ENCODE assay signal across 29 mouse cellular contexts in the genomic region with DNA sequence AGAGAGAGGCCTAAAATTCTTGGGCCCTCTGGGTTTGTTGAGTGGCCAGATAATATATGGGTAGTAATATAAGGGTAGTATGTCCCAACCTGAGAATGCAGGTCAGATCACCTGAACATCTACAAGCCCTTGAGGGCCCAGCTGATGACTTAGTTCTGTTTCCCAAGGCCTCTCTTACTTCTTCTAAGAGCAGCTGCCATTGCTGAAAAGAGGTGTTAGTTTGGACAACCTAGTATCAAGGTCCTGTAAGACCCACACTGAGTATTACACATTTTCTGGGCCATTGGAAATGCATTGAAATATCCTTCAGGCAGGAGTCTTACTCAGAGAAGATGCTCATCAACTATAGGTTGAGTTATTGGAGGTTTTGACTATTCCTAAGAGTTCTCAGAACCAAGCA. TPM values are rescaled to one million over a fixed set of nuclear protein-coding genes. Genes with fewer than 3 reads are reported as not detected.
DNase-seq lines count a peak whose midpoint lies in the region; ATAC-seq and TF ChIP-seq lines count a peak whose summit lies in the region.
"Had no signal": no experiment of that assay in that cellular context is flagged by ENCODE, and none has a peak within 500 bp of the region (broad histone marks: within the 10 kb centered on the region; RNA-seq: fewer than 3 reads in every experiment).

No protein-coding gene starts in this region.

- H3K79me2 ChIP-seq in liver, adult 2 months (ENCODE audit: control insufficient read depth, insufficient read depth, low read length), result peaks cover 26% of the 10 kb centered on the region

- H3K27me3 ChIP-seq in embryonic facial prominence, embryonic 13.5 days, result no peaks in the 10 kb centered on the region
- no peaks in the 10 kb centered on the region for H3K27me3 ChIP-seq in embryonic facial prominence, embryonic 10.5 days (replicated peaks; ENCODE audit: low read depth, poor library complexity, severe bottlenecking)
- H3K27me3 ChIP-seq in liver, adult 2 months (ENCODE audit: control insufficient read depth, insufficient read depth, low read length), result no peaks in the 10 kb centered on the region
- H3K27me3 ChIP-seq in liver, embryonic 12.5 days (replicated peaks), result no peaks in the 10 kb centered on the region
- no peaks in the 10 kb centered on the region for H3K27me3 ChIP-seq in small intestine, adult 2 months (ENCODE audit: control insufficient read depth, insufficient read depth, low read length)
- H3K27me3 ChIP-seq in heart, embryonic 10.5 days (ENCODE audit: insufficient read depth, poor library complexity, severe bottlenecking), result no peaks in the 10 kb centered on the region
- no peaks in the 10 kb centered on the region for H3K27me3 ChIP-seq in forebrain, embryonic 15.5 days
- H3K27me3 ChIP-seq: embryonic facial prominence, embryonic 15.5 days; heart, embryonic 13.5 days; hindbrain, embryonic 15.5 days; limb, embryonic 12.5 days; megakaryocyte, embryonic 14.5 days; midbrain, embryonic 15.5 days; neural tube, embryonic 12.5 days had no signal

- DNase-seq in embryonic facial prominence, embryonic 10.5 days (ENCODE audit: low spot score), result no peak
- DNase-seq in liver, adult 2 months (ENCODE audit: extremely low read depth, low read depth, low spot score), result no peak
- DNase-seq in liver, result no peak
- DNase-seq in heart, embryonic 10.5 days (ENCODE audit: low spot score), result no peak
- DNase-seq: adrenal gland, adult 2 months; cerebellum, adult 18-20 months; cerebellum, postnatal 25 days; embryo, embryonic 11 days; gastrocnemius, postnatal 14 days; lung, embryonic 14.5 days; retina, postnatal 1 day; thymus, adult 2 months; thymus, postnatal 4 days had no signal

- peaks cover 45% of the 10 kb centered on the region for H3K36me3 ChIP-seq in embryonic facial prominence, embryonic 13.5 days
- peaks cover 50% of the 10 kb centered on the region for H3K36me3 ChIP-seq in embryonic facial prominence, embryonic 10.5 days (replicated peaks)
- H3K36me3 ChIP-seq in liver, adult 2 months (ENCODE audit: control insufficient read depth, insufficient read depth, low read length), result peaks cover 5% of the 10 kb centered on the region
- H3K36me3 ChIP-seq in liver, embryonic 12.5 days, result peaks cover 46% of the 10 kb centered on the region
- peaks cover 32% of the 10 kb centered on the region for H3K36me3 ChIP-seq in small intestine, adult 2 months (ENCODE audit: control insufficient read depth, insufficient read depth, low read length)
- H3K36me3 ChIP-seq in heart, embryonic 10.5 days, result peaks cover 46% of the 10 kb centered on the region
- H3K36me3 ChIP-seq in forebrain, embryonic 15.5 days, result peaks cover 29% of the 10 kb centered on the region

- H3K27ac ChIP-seq in embryonic facial prominence, embryonic 13.5 days, result 0 out of 2 replicates have a peak overlapping the region, but pooled peaks have one; percentile 33
- no peak overlapping the region for H3K27ac ChIP-seq in embryonic facial prominence, embryonic 10.5 days (replicated peaks)
- H3K27ac ChIP-seq in liver, adult 2 months (replicated peaks; ENCODE audit: insufficient read depth, low read depth, low read length), result peak overlapping the region; percentile 82
- peak overlapping the region; percentile 67 for H3K27ac ChIP-seq in liver, embryonic 12.5 days
- H3K27ac ChIP-seq in small intestine, adult 2 months (ENCODE audit: insufficient read depth, low read depth, low read length), result peak overlapping the region; percentile 94
- no peak overlapping the region for H3K27ac ChIP-seq in heart, embryonic 10.5 days
- H3K27ac ChIP-seq in forebrain, embryonic 15.5 days (replicated peaks), result no peak overlapping the region
- H3K27ac ChIP-seq: limb, embryonic 12.5 days; midbrain, embryonic 15.5 days; neural tube, embryonic 12.5 days had no signal

- H3K4me3 ChIP-seq in embryonic facial prominence, embryonic 13.5 days, result no peak overlapping the region
- H3K4me3 ChIP-seq in embryonic facial prominence, embryonic 10.5 days, result no peak overlapping the region
- H3K4me3 ChIP-seq in liver, adult 2 months (ENCODE audit: insufficient read depth, low read depth, low read length), result no peak overlapping the region
- no peak overlapping the region for H3K4me3 ChIP-seq in liver, embryonic 12.5 days
- H3K4me3 ChIP-seq in small intestine, adult 2 months (ENCODE audit: low read depth, low read length), result no peak overlapping the region
- H3K4me3 ChIP-seq in heart, embryonic 10.5 days, result no peak overlapping the region
- no peak overlapping the region for H3K4me3 ChIP-seq in forebrain, embryonic 15.5 days
- H3K4me3 ChIP-seq: embryonic facial prominence, embryonic 15.5 days; heart, embryonic 13.5 days; hindbrain, embryonic 15.5 days; limb, embryonic 12.5 days; midbrain, embryonic 15.5 days; neural tube, embryonic 12.5 days had no signal

- TF ChIP-seq CTCF in liver, adult 2 months (IDR thresholded peaks at IDR 0.05; ENCODE audit: low read depth, low read length), result no peak
- TF ChIP-seq CTCF in small intestine, adult 2 months (IDR thresholded peaks at IDR 0.05; ENCODE audit: extremely low read depth, insufficient read length, insufficient replicate concordance, low read depth, low read length), result no peak

- TF ChIP-seq POLR2A in liver, adult 2 months (IDR thresholded peaks at IDR 0.05; ENCODE audit: extremely low read depth, insufficient read depth, low read length), result no peak
- no peak for TF ChIP-seq POLR2A in small intestine, adult 2 months (IDR thresholded peaks at IDR 0.05; ENCODE audit: low read depth, low read length)

- H3K9me3 ChIP-seq in embryonic facial prominence, embryonic 13.5 days, result no peaks in the 10 kb centered on the region
- no peaks in the 10 kb centered on the region for H3K9me3 ChIP-seq in embryonic facial prominence, embryonic 10.5 days
- H3K9me3 ChIP-seq in liver, embryonic 12.5 days (replicated peaks), result no peaks in the 10 kb centered on the region
- H3K9me3 ChIP-seq in heart, embryonic 10.5 days, result no peaks in the 10 kb centered on the region
- H3K9me3 ChIP-seq in forebrain, embryonic 15.5 days, result no peaks in the 10 kb centered on the region
- H3K9me3 ChIP-seq: embryonic facial prominence, embryonic 15.5 days; G1E; heart, embryonic 13.5 days; hindbrain, embryonic 15.5 days; limb, embryonic 12.5 days; megakaryocyte, embryonic 14.5 days; midbrain, embryonic 15.5 days; neural tube, embryonic 12.5 days had no signal

- H3K9ac ChIP-seq in embryonic facial prominence, embryonic 13.5 days, result no peak overlapping the region
- H3K9ac ChIP-seq in liver, adult 2 months (ENCODE audit: low read depth, low read length), result peak overlapping the region; percentile 52; the same call in 1 of the 2 replicates
- H3K9ac ChIP-seq in liver, embryonic 12.5 days, result no peak overlapping the region
- no peak overlapping the region for H3K9ac ChIP-seq in forebrain, embryonic 15.5 days (replicated peaks)
- H3K9ac ChIP-seq: embryonic facial prominence, embryonic 15.5 days; forebrain, postnatal 0 days; hindbrain, embryonic 15.5 days; limb, embryonic 12.5 days; lung, embryonic 14.5 days; midbrain, embryonic 15.5 days; neural tube, embryonic 12.5 days had no signal

- no peak overlapping the region for H3K4me2 ChIP-seq in embryonic facial prominence, embryonic 13.5 days
- no peak overlapping the region for H3K4me2 ChIP-seq in liver, embryonic 12.5 days
- no peak overlapping the region for H3K4me2 ChIP-seq in forebrain, embryonic 15.5 days (replicated peaks)
- H3K4me2 ChIP-seq: embryonic facial prominence, embryonic 15.5 days; heart, embryonic 13.5 days; hindbrain, embryonic 15.5 days; limb, embryonic 12.5 days; lung, embryonic 14.5 days; midbrain, embryonic 15.5 days; neural tube, embryonic 12.5 days had no signal

- peaks cover 40% of the 10 kb centered on the region for H3K4me1 ChIP-seq in embryonic facial prominence, embryonic 13.5 days
- H3K4me1 ChIP-seq in embryonic facial prominence, embryonic 10.5 days, result peaks cover 49% of the 10 kb centered on the region
- peaks cover 35% of the 10 kb centered on the region for H3K4me1 ChIP-seq in liver, adult 2 months (ENCODE audit: control insufficient read depth, insufficient read depth, low read length)
- peaks cover 66% of the 10 kb centered on the region for H3K4me1 ChIP-seq in liver, embryonic 12.5 days
- peaks cover 35% of the 10 kb centered on the region for H3K4me1 ChIP-seq in small intestine, adult 2 months (ENCODE audit: control insufficient read depth, insufficient read depth, insufficient read length, low read length)
- H3K4me1 ChIP-seq in heart, embryonic 10.5 days, result peaks cover 44% of the 10 kb centered on the region
- peaks cover 43% of the 10 kb centered on the region for H3K4me1 ChIP-seq in forebrain, embryonic 15.5 days

- ATAC-seq in embryonic facial prominence, embryonic 13.5 days (ENCODE audit: insufficient number of reproducible peaks, insufficient read depth, low FRiP score, low TSS enrichment, low read depth), result no peak
- no peak for ATAC-seq in liver, embryonic 12.5 days
- no peak for ATAC-seq in forebrain, embryonic 15.5 days (replicated peaks)
- ATAC-seq: forebrain, postnatal 0 days; midbrain, embryonic 15.5 days had no signal

RNA-seq across cellular contexts. Expression of gene P4hb, which starts 2.9 kb away (rescaled TPM):
- 684 and 710 TPM in 2 replicates for polyA plus RNA-seq in embryonic facial prominence, embryonic 13.5 days (2015; fragmentation: Nextera tagmentation; extraction: Ambion mirVana)
- polyA plus RNA-seq in embryonic facial prominence, embryonic 10.5 days (2016; fragmentation: Nextera tagmentation; extraction: Ambion mirVana), result 556 and 565 TPM in 2 replicates
- 933 and 951 TPM in 2 replicates for total RNA-seq in liver, adult 2 months (2014; rRNA removed)
- polyA plus RNA-seq in liver, adult 2 months (2012; rRNA removed), result 683 and 737 TPM in 2 replicates
- polyA plus RNA-seq in liver, embryonic 12.5 days (2016; fragmentation: Nextera tagmentation; extraction: Ambion mirVana), result 443 and 468 TPM in 2 replicates
- 442 and 705 TPM in 2 replicates for polyA plus RNA-seq in small intestine, adult 2 months (2012; rRNA removed)
- polyA plus RNA-seq in heart, embryonic 10.5 days (2016; fragmentation: Nextera tagmentation; extraction: Ambion mirVana), result 550 and 670 TPM in 2 replicates
- polyA plus RNA-seq in forebrain, embryonic 15.5 days (2015; fragmentation: Nextera tagmentation; extraction: Ambion mirVana), result 234 and 239 TPM in 2 replicates

RNA-seq across cellular contexts. Expression of gene Arhgdia, which starts 5.5 kb away (rescaled TPM):
- 535 and 580 TPM in 2 replicates for polyA plus RNA-seq in embryonic facial prominence, embryonic 13.5 days (2015; fragmentation: Nextera tagmentation; extraction: Ambion mirVana)
- polyA plus RNA-seq in embryonic facial prominence, embryonic 10.5 days (2016; fragmentation: Nextera tagmentation; extraction: Ambion mirVana), result 735 and 777 TPM in 2 replicates
- 14.9 and 22.3 TPM in 2 replicates for total RNA-seq in liver, adult 2 months (2014; rRNA removed)
- polyA plus RNA-seq in liver, adult 2 months (2012; rRNA removed), result 142 and 188 TPM in 2 replicates
- polyA plus RNA-seq in liver, embryonic 12.5 days (2016; fragmentation: Nextera tagmentation; extraction: Ambion mirVana), result 337 and 356 TPM in 2 replicates
- 489 and 1,022 TPM in 2 replicates for polyA plus RNA-seq in small intestine, adult 2 months (2012; rRNA removed)
- 587 and 673 TPM in 2 replicates for polyA plus RNA-seq in heart, embryonic 10.5 days (2016; fragmentation: Nextera tagmentation; extraction: Ambion mirVana)
- polyA plus RNA-seq in forebrain, embryonic 15.5 days (2015; fragmentation: Nextera tagmentation; extraction: Ambion mirVana), result 464 TPM in 2 replicates

RNA-seq across cellular contexts. Expression of gene Alyref, which starts 22.2 kb away (rescaled TPM):
- polyA plus RNA-seq in embryonic facial prominence, embryonic 13.5 days (2015; fragmentation: Nextera tagmentation; extraction: Ambion mirVana), result 492 and 529 TPM in 2 replicates
- 620 and 640 TPM in 2 replicates for polyA plus RNA-seq in embryonic facial prominence, embryonic 10.5 days (2016; fragmentation: Nextera tagmentation; extraction: Ambion mirVana)
- total RNA-seq in liver, adult 2 months (2014; rRNA removed), result 33.8 and 34.5 TPM in 2 replicates
- 12.6 and 12.9 TPM in 2 replicates for polyA plus RNA-seq in liver, adult 2 months (2012; rRNA removed)
- polyA plus RNA-seq in liver, embryonic 12.5 days (2016; fragmentation: Nextera tagmentation; extraction: Ambion mirVana), result 542 and 545 TPM in 2 replicates
- 12.0 and 24.0 TPM in 2 replicates for polyA plus RNA-seq in small intestine, adult 2 months (2012; rRNA removed)
- polyA plus RNA-seq in heart, embryonic 10.5 days (2016; fragmentation: Nextera tagmentation; extraction: Ambion mirVana), result 365 and 444 TPM in 2 replicates
- polyA plus RNA-seq in forebrain, embryonic 15.5 days (2015; fragmentation: Nextera tagmentation; extraction: Ambion mirVana), result 372 and 388 TPM in 2 replicates

RNA-seq across cellular contexts. Expression of gene Anapc11, which starts 22.3 kb away (rescaled TPM):
- 219 and 222 TPM in 2 replicates for polyA plus RNA-seq in embryonic facial prominence, embryonic 13.5 days (2015; fragmentation: Nextera tagmentation; extraction: Ambion mirVana)
- polyA plus RNA-seq in embryonic facial prominence, embryonic 10.5 days (2016; fragmentation: Nextera tagmentation; extraction: Ambion mirVana), result 192 and 198 TPM in 2 replicates
- 8.9 and 12.8 TPM in 2 replicates for total RNA-seq in liver, adult 2 months (2014; rRNA removed)
- polyA plus RNA-seq in liver, adult 2 months (2012; rRNA removed), result 57.0 and 59.4 TPM in 2 replicates
- polyA plus RNA-seq in liver, embryonic 12.5 days (2016; fragmentation: Nextera tagmentation; extraction: Ambion mirVana), result 118 and 120 TPM in 2 replicates
- 46.4 and 97.9 TPM in 2 replicates for polyA plus RNA-seq in small intestine, adult 2 months (2012; rRNA removed)
- polyA plus RNA-seq in heart, embryonic 10.5 days (2016; fragmentation: Nextera tagmentation; extraction: Ambion mirVana), result 186 and 201 TPM in 2 replicates
- polyA plus RNA-seq in forebrain, embryonic 15.5 days (2015; fragmentation: Nextera tagmentation; extraction: Ambion mirVana), result 199 and 205 TPM in 2 replicates

RNA-seq across cellular contexts. Expression of gene Ppp1r27, which starts 25.0 kb away (rescaled TPM):
- polyA plus RNA-seq in embryonic facial prominence, embryonic 13.5 days (2015; fragmentation: Nextera tagmentation; extraction: Ambion mirVana), result not detected in 2 replicates
- not detected in 2 replicates for polyA plus RNA-seq in embryonic facial prominence, embryonic 10.5 days (2016; fragmentation: Nextera tagmentation; extraction: Ambion mirVana)
- 0.28 TPM in 1 of 2 replicates, not detected in the other for total RNA-seq in liver, adult 2 months (2014; rRNA removed)
- polyA plus RNA-seq in liver, adult 2 months (2012; rRNA removed), result not detected in 2 replicates
- polyA plus RNA-seq in liver, embryonic 12.5 days (2016; fragmentation: Nextera tagmentation; extraction: Ambion mirVana), result not detected in 2 replicates
- polyA plus RNA-seq in small intestine, adult 2 months (2012; rRNA removed), result 0.51 TPM in 1 of 2 replicates, not detected in the other
- not detected in 2 replicates for polyA plus RNA-seq in heart, embryonic 10.5 days (2016; fragmentation: Nextera tagmentation; extraction: Ambion mirVana)
- 0.23 TPM in 1 of 2 replicates, not detected in the other for polyA plus RNA-seq in forebrain, embryonic 15.5 days (2015; fragmentation: Nextera tagmentation; extraction: Ambion mirVana)
- total RNA-seq: forebrain, postnatal 0 days; G1E; heart, postnatal 25 days; left cerebral cortex, postnatal 14 days had no signal
- polyA plus RNA-seq: forebrain, postnatal 0 days; G1E; heart, embryonic 13.5 days; hindbrain, embryonic 15.5 days; limb, embryonic 12.5 days; lung, embryonic 14.5 days; midbrain, embryonic 15.5 days; neural tube, embryonic 12.5 days; stomach, embryonic 14.5 days had no signal

Comparison
In these comparisons a context has a peak if more than half of its experiments do, and no peak if none do; other contexts are left out.
1. H3K27ac ChIP-seq: peak in embryonic facial prominence, embryonic 13.5 days (single experiment), liver, adult 2 months (single experiment), liver, embryonic 12.5 days (single experiment) and small intestine, adult 2 months (single experiment); none in embryonic facial prominence, embryonic 10.5 days (single experiment), heart, embryonic 10.5 days (single experiment) and forebrain, embryonic 15.5 days (single experiment).
2. RNA of gene Alyref, which starts 22.2 kb away (polyA plus RNA-seq): 620 to 640 TPM in embryonic facial prominence, embryonic 10.5 days, 542 to 545 TPM in liver, embryonic 12.5 days, 492 to 529 TPM in embryonic facial prominence, embryonic 13.5 days, 365 to 444 TPM in heart, embryonic 10.5 days and 372 to 388 TPM in forebrain, embryonic 15.5 days; 12.0 to 24.0 TPM in small intestine, adult 2 months and 12.6 to 12.9 TPM in liver, adult 2 months; every median in the first group is over 10 times any median in the second.